Mouse (Mus musculus) Muller cell, postnatal 12 days (primary cell): ENCODE data around the gene Actg1.
A peak's percentile ranks its signal among the peaks of the same experiment; 100 is the strongest.

Experiments
- DNase-seq: peaks from one replicate; pipeline ENCODE4 v3.0.0-alpha.2; 2015; ENCODE audit errors: inconsistent ontology term

Actg1 gene

GRCm38 (mm10) chr11:120347791-120348683 lies at the start of gene Actg1:
Actg1 (minus strand) TSS chr11:120348542.
- DNase-seq, result peak; percentile 97

- DNase-seq, result no peak
Measured at GRCm38 (mm10) chr11:120397602-120398001, 49.3 kb upstream of the Actg1 start.

- DNase-seq, result no peak
Measured at GRCm38 (mm10) chr11:120395661-120396060, 47.3 kb upstream of the Actg1 start.

GRCm38 (mm10) chr11:120388580-120388979 lies 40.2 kb upstream of the Actg1 start:
- DNase-seq, result no peak

- no peak for DNase-seq
Measured at GRCm38 (mm10) chr11:120387157-120387556, 38.8 kb upstream of the Actg1 start.

- no peak for DNase-seq
Measured at GRCm38 (mm10) chr11:120386632-120387031, 38.3 kb upstream of the Actg1 start.

- DNase-seq, result no peak
Measured at GRCm38 (mm10) chr11:120382509-120382908, 34.2 kb upstream of the Actg1 start.

GRCm38 (mm10) chr11:120381157-120381556 lies 32.8 kb upstream of the Actg1 start:
- no peak for DNase-seq

GRCm38 (mm10) chr11:120380271-120380670 lies 31.9 kb upstream of the Actg1 start:
- DNase-seq, result no peak

GRCm38 (mm10) chr11:120378611-120379540 lies 30.5 kb upstream of the Actg1 start, which contains the start of gene Faap100:
Faap100 (minus strand) TSS chr11:120378764.
- peak; percentile 95 for DNase-seq

- peak; percentile 51 for DNase-seq
Measured at GRCm38 (mm10) chr11:120378031-120378610, 29.8 kb upstream of the Actg1 start.

GRCm38 (mm10) chr11:120377337-120377736 lies 29.0 kb upstream of the Actg1 start:
- DNase-seq, result no peak

- no peak for DNase-seq
Measured at GRCm38 (mm10) chr11:120376302-120377160, 28.2 kb upstream of the Actg1 start.

GRCm38 (mm10) chr11:120375324-120375723 lies 27.0 kb upstream of the Actg1 start:
- no peak for DNase-seq

- no peak for DNase-seq
Measured at GRCm38 (mm10) chr11:120373820-120374586, 25.7 kb upstream of the Actg1 start.

- DNase-seq, result no peak
Measured at GRCm38 (mm10) chr11:120373025-120373424, 24.7 kb upstream of the Actg1 start.

- DNase-seq, result peak; percentile 66
Measured at GRCm38 (mm10) chr11:120369656-120370055, 21.3 kb upstream of the Actg1 start.

GRCm38 (mm10) chr11:120366443-120367027 lies 18.2 kb upstream of the Actg1 start:
- DNase-seq, result no peak

- DNase-seq, result no peak
Measured at GRCm38 (mm10) chr11:120362891-120363290, 14.5 kb upstream of the Actg1 start.

GRCm38 (mm10) chr11:120361295-120361694 lies 13.0 kb upstream of the Actg1 start, which contains the start of gene Fscn2:
Fscn2 (plus strand) TSS chr11:120361534.
- no peak for DNase-seq
